Mouse (Mus musculus) gastrocnemius, postnatal 4 days (tissue): ENCODE data around the gene Klrb1f. TPM values are rescaled to one million over a fixed set of nuclear protein-coding genes. Genes with fewer than 3 reads are reported as not detected.

Experiments
- total RNA-seq, 2 experiments: library from RNA; stranded (reverse); gene quantifications; 2 replicates each; pipeline ENCODE4 v1.2.3; 2021

The Klrb1f gene
- total RNA-seq, 2 experiments from 2014 or later = not detected

Other genes starting within 250 kb of the Klrb1f start
- gene Gm44511, start 219.6 kb upstream of the Klrb1f start, total RNA-seq = not detected
- gene Klrb1b, start 219.6 kb upstream of the Klrb1f start, total RNA-seq = not detected
- gene Clec2i, start 158.3 kb upstream of the Klrb1f start, total RNA-seq = under 1 TPM in 1 of 2 experiments, not detected in 1; 0.21 TPM
- under 1 TPM; 0.34 TPM for gene BC035044, start 154.8 kb upstream of the Klrb1f start, total RNA-seq
- 1 to 10 TPM; 1.8 to 4.1 TPM for gene Clec2g, start 111.5 kb upstream of the Klrb1f start, total RNA-seq
- gene Clec2e, start 55.0 kb downstream of the Klrb1f start, total RNA-seq = under 1 TPM; 0.29 to 0.47 TPM
- gene Clec2d, start 134.7 kb downstream of the Klrb1f start, total RNA-seq = 10 to 100 TPM; 32.1 to 44.6 TPM
- gene Cd69, start 229.5 kb downstream of the Klrb1f start, total RNA-seq = under 1 TPM; 0.18 to 0.34 TPM